Mouse (Mus musculus) T-cell, adult 2 months (primary cell): ENCODE data around the gene Nphs2.
"Not testable (repeated sequence)": the region's sequence is repeated elsewhere in the genome, so short reads cannot be mapped to it uniquely, and the experiment has no call there.

Experiments
- DNase-seq: peaks from one replicate; pipeline ENCODE4 v3.0.0; 2022; ENCODE audit warnings: low spot score

The Nphs2 gene

GRCm38 (mm10) chr1:156310630-156311029 is at the start of gene Nphs2:
TSS of gene Nphs2 (plus strand) at chr1:156310727.
- DNase-seq, result no peak

GRCm38 (mm10) chr1:156263352-156263751 is 47.2 kb upstream of the Nphs2 start:
- peak; percentile 8 for DNase-seq

- no peak for DNase-seq
Measured at GRCm38 (mm10) chr1:156263946-156264345, 46.6 kb upstream of the Nphs2 start.

GRCm38 (mm10) chr1:156268546-156268945 is 42.0 kb upstream of the Nphs2 start:
- not testable (repeated sequence) for DNase-seq

- no peak for DNase-seq
Measured at GRCm38 (mm10) chr1:156270471-156270870, 40.1 kb upstream of the Nphs2 start.

GRCm38 (mm10) chr1:156271654-156272053 is 38.9 kb upstream of the Nphs2 start:
- DNase-seq, result no peak

- DNase-seq, result no peak
Measured at GRCm38 (mm10) chr1:156273647-156274046, 36.9 kb upstream of the Nphs2 start.

GRCm38 (mm10) chr1:156280131-156280530 is 30.4 kb upstream of the Nphs2 start:
- DNase-seq, result peak; percentile 7

GRCm38 (mm10) chr1:156284207-156284606 is 26.3 kb upstream of the Nphs2 start:
- no peak for DNase-seq

GRCm38 (mm10) chr1:156284851-156285540 is 25.5 kb upstream of the Nphs2 start:
- DNase-seq, result no peak

- DNase-seq, result no peak
Measured at GRCm38 (mm10) chr1:156285541-156285896, 25.0 kb upstream of the Nphs2 start.

GRCm38 (mm10) chr1:156288556-156289221 is 21.8 kb upstream of the Nphs2 start:
- no peak for DNase-seq

GRCm38 (mm10) chr1:156289222-156289587 is 21.3 kb upstream of the Nphs2 start:
- not testable (repeated sequence) for DNase-seq

- DNase-seq, result no peak
Measured at GRCm38 (mm10) chr1:156290016-156290415, 20.5 kb upstream of the Nphs2 start.

GRCm38 (mm10) chr1:156302911-156303749 is 7.4 kb upstream of the Nphs2 start, which contains the start of gene Tdrd5:
TSS of gene Tdrd5 (minus strand) at chr1:156303664.
- DNase-seq, result peak; percentile 19

GRCm38 (mm10) chr1:156308595-156308994 is 1.9 kb upstream of the Nphs2 start:
- DNase-seq, result no peak

GRCm38 (mm10) chr1:156323126-156323525 is 12.6 kb downstream of the Nphs2 start:
- DNase-seq, result no peak

- DNase-seq, result no peak
Measured at GRCm38 (mm10) chr1:156340847-156341246, 30.3 kb downstream of the Nphs2 start.

- DNase-seq, result no peak
Measured at GRCm38 (mm10) chr1:156344433-156344832, 33.9 kb downstream of the Nphs2 start.

GRCm38 (mm10) chr1:156345633-156346032 is 35.1 kb downstream of the Nphs2 start:
- DNase-seq, result no peak

GRCm38 (mm10) chr1:156349031-156349430 is 38.5 kb downstream of the Nphs2 start:
- DNase-seq, result no peak

GRCm38 (mm10) chr1:156350441-156350840 is 39.9 kb downstream of the Nphs2 start:
- no peak for DNase-seq

- DNase-seq, result no peak
Measured at GRCm38 (mm10) chr1:156352466-156352865, 41.9 kb downstream of the Nphs2 start.
